Mouse (Mus musculus): ENCODE data around the gene Fam181a.

Gene Fam181a

GRCm38 (mm10) chr12:103310744-103311267, at the start of gene Fam181a:
Gene Fam181a, plus strand, starts transcription at chr12:103310975.
- no peak for TF ChIP-seq GATA4 (IDR thresholded peaks at IDR 0.05; ENCODE audit: insufficient replicate concordance, low read length)

- TF ChIP-seq GATA4 (IDR thresholded peaks at IDR 0.05; ENCODE audit: insufficient replicate concordance, low read length) = no peak
Measured at GRCm38 (mm10) chr12:103262017-103262865, 48.5 kb upstream of the Fam181a start.

- TF ChIP-seq GATA4 (IDR thresholded peaks at IDR 0.05; ENCODE audit: insufficient replicate concordance, low read length) = no peak
Measured at GRCm38 (mm10) chr12:103266605-103267004, 44.2 kb upstream of the Fam181a start.

GRCm38 (mm10) chr12:103272176-103272575, 38.6 kb upstream of the Fam181a start:
- TF ChIP-seq GATA4 (IDR thresholded peaks at IDR 0.05; ENCODE audit: insufficient replicate concordance, low read length) = no peak

- TF ChIP-seq GATA4 (IDR thresholded peaks at IDR 0.05; ENCODE audit: insufficient replicate concordance, low read length) = no peak
Measured at GRCm38 (mm10) chr12:103273051-103273450, 37.7 kb upstream of the Fam181a start.

- no peak for TF ChIP-seq GATA4 (IDR thresholded peaks at IDR 0.05; ENCODE audit: insufficient replicate concordance, low read length)
Measured at GRCm38 (mm10) chr12:103273732-103274131, 37.0 kb upstream of the Fam181a start.

GRCm38 (mm10) chr12:103276422-103276821, 34.4 kb upstream of the Fam181a start:
- no peak for TF ChIP-seq GATA4 (IDR thresholded peaks at IDR 0.05; ENCODE audit: insufficient replicate concordance, low read length)

- TF ChIP-seq GATA4 (IDR thresholded peaks at IDR 0.05; ENCODE audit: insufficient replicate concordance, low read length) = no peak
Measured at GRCm38 (mm10) chr12:103281491-103281890, 29.3 kb upstream of the Fam181a start.

GRCm38 (mm10) chr12:103281912-103282311, 28.9 kb upstream of the Fam181a start:
- TF ChIP-seq GATA4 (IDR thresholded peaks at IDR 0.05; ENCODE audit: insufficient replicate concordance, low read length) = no peak

GRCm38 (mm10) chr12:103282936-103283335, 27.8 kb upstream of the Fam181a start:
- no peak for TF ChIP-seq GATA4 (IDR thresholded peaks at IDR 0.05; ENCODE audit: insufficient replicate concordance, low read length)

GRCm38 (mm10) chr12:103283411-103283810, 27.4 kb upstream of the Fam181a start:
- TF ChIP-seq GATA4 (IDR thresholded peaks at IDR 0.05; ENCODE audit: insufficient replicate concordance, low read length) = no peak

GRCm38 (mm10) chr12:103287276-103287675, 23.5 kb upstream of the Fam181a start:
- no peak for TF ChIP-seq GATA4 (IDR thresholded peaks at IDR 0.05; ENCODE audit: insufficient replicate concordance, low read length)

GRCm38 (mm10) chr12:103292366-103292765, 18.4 kb upstream of the Fam181a start:
- TF ChIP-seq GATA4 (IDR thresholded peaks at IDR 0.05; ENCODE audit: insufficient replicate concordance, low read length) = no peak

- TF ChIP-seq GATA4 (IDR thresholded peaks at IDR 0.05; ENCODE audit: insufficient replicate concordance, low read length) = no peak
Measured at GRCm38 (mm10) chr12:103296292-103296691, 14.5 kb upstream of the Fam181a start.

GRCm38 (mm10) chr12:103300493-103300892, 10.3 kb upstream of the Fam181a start:
- TF ChIP-seq GATA4 (IDR thresholded peaks at IDR 0.05; ENCODE audit: insufficient replicate concordance, low read length) = no peak

- no peak for TF ChIP-seq GATA4 (IDR thresholded peaks at IDR 0.05; ENCODE audit: insufficient replicate concordance, low read length)
Measured at GRCm38 (mm10) chr12:103301645-103302044, 9.1 kb upstream of the Fam181a start.
